Mouse (Mus musculus) lung, embryonic 15.5 days (tissue): Measurements from ENCODE around the gene Cxcr2. TPM values are rescaled to one million over a fixed set of nuclear protein-coding genes. Genes with fewer than 3 reads are reported as not detected.
A peak's percentile ranks its signal among the peaks of the same experiment; 100 is the strongest.

Experiments used
- ATAC-seq: fragments of 200-750 bp; cut with Nextera tagmentation; 2 replicates; pipeline ENCODE4 v1.8.0; 2017; ENCODE audit warnings: moderate number of reproducible peaks, borderline replicate concordance; ENCODE audit not compliant: low FRiP score, low TSS enrichment; ENCODE audit errors: extremely low read depth
- H3K27ac ChIP-seq: fragments of 300-500 bp; sonication (generic); 2 replicates; pipeline ENCODE4 v1.5.1; 2015; ENCODE audit warnings: moderate library complexity, mild to moderate bottlenecking, inconsistent platforms
- H3K27me3 ChIP-seq: fragments of 300-500 bp; sonication (generic); 2 replicates; pipeline ENCODE4 v1.6.1; 2015; ENCODE audit warnings: inconsistent platforms
- H3K36me3 ChIP-seq: fragments of 300-500 bp; sonication (generic); 2 replicates; pipeline ENCODE4 v1.6.1; 2015; ENCODE audit warnings: inconsistent platforms
- H3K4me1 ChIP-seq: fragments of 300-500 bp; sonication (generic); 2 replicates; pipeline ENCODE4 v1.6.1; 2015; ENCODE audit warnings: inconsistent platforms
- H3K4me2 ChIP-seq: fragments of 300-500 bp; sonication (generic); 2 replicates; pipeline ENCODE4 v1.6.1; 2015; ENCODE audit warnings: inconsistent platforms, mild to moderate bottlenecking, moderate library complexity
- H3K4me3 ChIP-seq: fragments of 300-500 bp; sonication (generic); 2 replicates; pipeline ENCODE4 v1.5.1; 2015; ENCODE audit warnings: mild to moderate bottlenecking, inconsistent platforms
- H3K9ac ChIP-seq: fragments of 300-500 bp; sonication (generic); 2 replicates; pipeline ENCODE4 v1.6.1; 2015; ENCODE audit warnings: inconsistent platforms
- H3K9me3 ChIP-seq: fragments of 300-500 bp; sonication (generic); 2 replicates; pipeline ENCODE4 v1.6.1; 2016; ENCODE audit warnings: inconsistent platforms
- WGBS: fragments of 180-500 bp; shearing (Covaris S2); methylation state at CpG from one replicate; pipeline ENCODE4 v1.1.7; 2015; 5-methylcytosine and 5-hydroxymethylcytosine counted together
- polyA plus RNA-seq: library from polyadenylated mRNA; unstranded; fragments of >200 nt; fragmentation: Nextera tagmentation; extraction: Ambion mirVana; gene quantifications from 2 replicates; pipeline ENCODE4 v1.2.1, GENCODE M21; 2015

Gene Cxcr2
- polyA plus RNA-seq, 1 experiment from 2014 or later, result 0.12 TPM

DNA sequence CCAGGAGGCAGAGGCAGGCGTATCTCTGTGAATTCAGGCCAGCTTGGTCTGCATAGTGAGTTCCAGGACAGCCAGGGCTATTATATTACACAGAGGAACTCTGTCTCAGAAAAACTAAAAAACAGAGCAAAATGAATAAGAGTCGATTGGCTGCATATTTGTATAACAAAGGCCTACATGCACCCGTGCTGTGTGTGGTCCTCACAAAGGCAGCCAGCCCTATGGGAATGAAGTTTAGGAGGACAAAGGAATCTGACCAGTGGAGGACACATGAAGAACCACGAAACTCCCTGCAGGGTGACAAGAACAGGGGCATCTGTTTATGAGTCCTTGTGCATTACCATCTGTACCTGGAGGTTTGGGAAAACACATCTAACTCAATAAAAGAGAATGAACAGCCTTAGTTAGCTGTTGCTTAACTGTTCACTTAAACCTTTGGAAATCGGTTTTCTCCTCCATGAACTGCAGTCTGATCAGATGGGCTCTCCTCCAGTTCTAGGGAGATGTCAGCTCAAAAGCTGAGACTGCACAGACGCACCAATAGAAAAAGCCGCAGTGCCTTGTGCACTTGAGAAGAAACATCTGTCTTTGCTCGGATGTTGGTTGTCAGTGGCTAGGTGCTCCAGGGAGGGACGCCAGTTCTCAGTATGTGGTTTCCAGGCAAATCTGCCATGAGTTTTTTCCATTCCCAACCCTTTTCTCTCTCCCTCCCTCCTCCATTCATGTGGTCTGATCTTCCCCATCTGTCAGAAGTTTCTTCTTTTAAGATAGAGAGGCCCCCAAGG, 26.0 kb downstream of the Cxcr2 start:
- H3K27ac ChIP-seq, result peak overlapping the region; percentile 79
- H3K9ac ChIP-seq, result no peak overlapping the region
- H3K4me1 ChIP-seq, result peaks cover 17% of the 10 kb centered on the region; the same call in 1 of the 2 replicates
- 46% methylated on average over 9 of the region's 9 CpGs for WGBS
- no peaks in the 10 kb centered on the region for H3K9me3 ChIP-seq
- no peak overlapping the region for H3K4me3 ChIP-seq
- peak; percentile 94 for ATAC-seq
- H3K4me2 ChIP-seq, result no peak overlapping the region
- no peaks in the 10 kb centered on the region for H3K36me3 ChIP-seq
- H3K27me3 ChIP-seq, result no peaks in the 10 kb centered on the region

DNA sequence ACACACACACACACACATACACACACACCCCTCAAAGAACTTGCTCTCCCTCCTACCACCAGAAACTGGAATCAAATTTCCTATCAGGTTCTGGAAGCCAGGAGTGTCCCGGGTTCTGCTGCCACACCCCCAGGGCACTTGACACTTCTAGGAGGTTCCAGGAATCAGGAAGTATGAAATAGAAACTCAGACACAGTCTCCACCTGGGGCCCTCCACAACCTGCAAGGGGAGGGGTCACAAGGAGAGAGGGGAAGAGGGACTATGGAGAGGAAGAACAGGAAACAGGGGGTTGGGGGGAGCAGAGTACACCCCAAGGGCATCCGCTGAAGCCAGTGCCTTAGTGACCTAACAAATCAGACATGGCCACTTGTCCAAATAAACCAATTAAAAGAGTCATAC, 27.7 kb downstream of the Cxcr2 start:
- Histone ChIP-seq H3K27me3 (no peaks in the 10 kb centered on the region), H3K4me1 (peaks cover 12% of the 10 kb centered on the region; the same call in 1 of the 2 replicates), H3K36me3 (no peaks in the 10 kb centered on the region), H3K27ac (no peak overlapping the region), H3K4me3 (no peak overlapping the region), H3K4me2 (no peak overlapping the region), H3K9me3 (no peaks in the 10 kb centered on the region), H3K9ac (no peak overlapping the region)
- 42% methylated on average over 2 of the region's 2 CpGs for WGBS
- ATAC-seq, result no peak

DNA sequence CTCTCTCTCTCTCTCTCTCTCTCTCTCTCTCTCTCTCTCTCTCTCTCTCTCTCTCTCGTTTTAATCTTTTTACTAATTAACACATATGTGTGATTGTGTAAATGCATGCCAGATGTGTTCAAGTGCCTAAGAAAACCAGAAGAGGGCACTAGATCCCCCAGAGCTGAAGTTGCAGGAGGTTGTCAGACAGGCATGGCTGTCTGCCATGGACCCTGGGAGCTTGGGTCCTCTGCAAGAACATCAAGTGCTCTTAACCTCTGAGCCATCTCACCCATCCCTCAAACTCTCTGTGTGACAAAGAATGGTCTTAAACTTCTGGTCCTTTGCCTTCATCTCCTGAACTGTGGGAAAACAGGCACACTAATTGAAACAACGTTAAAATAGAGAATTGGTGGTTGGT, 29.2 kb downstream of the Cxcr2 start:
- no peak overlapping the region for H3K4me3 ChIP-seq
- H3K27me3 ChIP-seq, result no peaks in the 10 kb centered on the region
- ATAC-seq, result no peak
- no peaks in the 10 kb centered on the region for H3K36me3 ChIP-seq
- no peak overlapping the region for H3K9ac ChIP-seq
- H3K27ac ChIP-seq, result no peak overlapping the region
- H3K4me2 ChIP-seq, result no peak overlapping the region
- WGBS, result 61% methylated on average over 2 of the region's 2 CpGs
- H3K4me1 ChIP-seq, result peaks cover 12% of the 10 kb centered on the region; the same call in 1 of the 2 replicates
- no peaks in the 10 kb centered on the region for H3K9me3 ChIP-seq

DNA sequence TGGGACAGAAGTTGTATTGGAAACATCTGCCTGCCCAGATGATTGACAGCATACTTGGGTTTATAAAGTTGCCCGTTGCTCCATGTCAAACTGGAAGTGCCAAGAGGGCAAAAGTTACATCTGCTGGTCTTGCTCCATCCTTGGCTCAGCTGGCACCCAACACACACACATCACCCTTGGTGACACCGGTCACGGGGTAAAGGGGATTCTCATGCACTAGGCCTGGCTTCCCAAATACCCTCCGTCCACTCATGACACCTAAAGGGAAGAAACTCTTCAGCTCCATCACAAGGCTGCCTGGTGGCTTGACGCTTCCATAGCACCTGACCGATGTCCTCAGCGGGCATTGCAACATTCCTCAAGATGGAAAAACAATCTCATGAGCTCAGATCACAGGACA, 36.7 kb downstream of the Cxcr2 start:
- Histone ChIP-seq H3K9ac (no peak overlapping the region), H3K36me3 (no peaks in the 10 kb centered on the region), H3K27ac (no peak overlapping the region), H3K27me3 (no peaks in the 10 kb centered on the region), H3K4me1 (no peaks in the 10 kb centered on the region), H3K4me2 (no peak overlapping the region), H3K9me3 (no peaks in the 10 kb centered on the region), H3K4me3 (no peak overlapping the region)
- 86% methylated on average over 7 of the region's 7 CpGs for WGBS
- ATAC-seq, result no peak

DNA sequence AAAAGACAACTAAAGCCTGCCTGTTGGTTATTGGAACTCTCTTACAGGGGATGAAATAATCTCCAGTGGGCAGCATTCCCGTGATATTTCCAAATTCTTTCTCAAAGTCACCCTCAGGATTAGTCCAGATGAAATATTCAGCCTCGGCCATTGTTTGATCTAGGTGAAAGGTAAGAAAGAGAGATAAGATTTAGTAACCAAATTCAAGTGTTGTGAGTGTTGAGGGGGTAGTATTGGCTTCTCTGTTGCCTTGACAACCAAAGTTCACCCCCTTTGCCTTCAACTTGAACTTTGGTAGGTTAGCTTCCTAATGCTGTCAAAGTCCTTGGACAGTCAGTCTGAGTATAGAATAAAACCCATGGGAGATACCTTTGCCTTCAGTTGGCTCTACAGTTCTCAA, 38.9 kb downstream of the Cxcr2 start:
- H3K27me3 ChIP-seq, result no peaks in the 10 kb centered on the region
- H3K4me3 ChIP-seq, result no peak overlapping the region
- WGBS, result 63% methylated on average over 2 of the region's 2 CpGs
- no peaks in the 10 kb centered on the region for H3K9me3 ChIP-seq
- no peaks in the 10 kb centered on the region for H3K4me1 ChIP-seq
- no peaks in the 10 kb centered on the region for H3K36me3 ChIP-seq
- H3K27ac ChIP-seq, result no peak overlapping the region
- ATAC-seq, result no peak
- H3K4me2 ChIP-seq, result no peak overlapping the region
- no peak overlapping the region for H3K9ac ChIP-seq

DNA sequence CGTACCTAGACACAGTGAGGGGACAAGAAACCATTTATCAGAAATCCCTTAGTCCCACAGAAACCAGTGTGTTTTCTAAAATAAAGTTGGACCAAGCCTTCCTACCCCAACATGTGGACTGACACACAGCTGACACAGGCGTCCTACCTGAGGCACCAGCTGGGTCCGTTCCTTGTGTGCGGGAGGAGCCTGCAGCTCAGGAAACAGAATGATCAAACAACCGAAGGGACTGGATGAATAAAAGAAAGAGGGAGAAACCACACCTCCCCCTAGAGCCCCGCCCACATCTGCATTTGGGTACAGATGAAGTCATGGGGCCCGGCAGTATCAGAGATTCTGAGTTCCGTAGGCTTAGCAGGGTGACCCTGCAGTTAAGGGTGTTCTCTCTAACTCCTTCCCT, 40.7 kb downstream of the Cxcr2 start, which contains the start of gene Cxcr1:
TSS of gene Cxcr1 (minus strand) at position 187 of the 400 bp plus-strand sequence.
- no peak within 1 kb of the TSS for H3K27ac ChIP-seq
- no peaks in the 10 kb centered on the region for H3K36me3 ChIP-seq
- WGBS, result 68% methylated on average over 8 of the region's 8 CpGs
- peaks cover 6% of the 10 kb centered on the region; the same call in 1 of the 2 replicates for H3K4me1 ChIP-seq
- no peak for ATAC-seq
- no peak within 1 kb of the TSS for H3K4me3 ChIP-seq
- H3K4me2 ChIP-seq, result no peak within 1 kb of the TSS
- no peaks in the 10 kb centered on the region for H3K27me3 ChIP-seq
- H3K9me3 ChIP-seq, result no peaks in the 10 kb centered on the region
- no peak within 1 kb of the TSS for H3K9ac ChIP-seq

DNA sequence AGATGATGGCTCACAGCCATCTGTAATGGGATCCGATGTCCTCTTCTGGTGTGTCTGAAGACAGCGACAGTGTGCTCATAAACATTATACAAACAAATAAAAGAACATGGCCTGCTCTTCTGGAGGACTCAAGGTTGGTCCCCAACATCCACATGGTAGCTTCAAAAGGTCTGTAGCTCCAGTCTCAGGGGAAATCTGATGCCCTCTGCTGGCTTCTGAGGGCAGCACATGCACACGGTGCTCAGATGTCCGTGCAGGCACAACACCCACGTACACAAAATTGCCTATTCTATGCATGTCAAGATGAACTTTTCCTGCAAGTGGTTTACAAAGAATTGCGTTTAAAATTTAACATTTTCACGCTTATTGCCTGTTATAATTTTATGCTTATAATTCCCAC, 42.2 kb downstream of the Cxcr2 start:
- Histone ChIP-seq H3K4me1 (peaks cover 7% of the 10 kb centered on the region), H3K9ac (no peak overlapping the region), H3K36me3 (no peaks in the 10 kb centered on the region), H3K27me3 (no peaks in the 10 kb centered on the region), H3K27ac (no peak overlapping the region), H3K4me3 (no peak overlapping the region), H3K9me3 (no peaks in the 10 kb centered on the region), H3K4me2 (no peak overlapping the region)
- no peak for ATAC-seq
- WGBS, result 40% methylated on average over 7 of the region's 7 CpGs

DNA sequence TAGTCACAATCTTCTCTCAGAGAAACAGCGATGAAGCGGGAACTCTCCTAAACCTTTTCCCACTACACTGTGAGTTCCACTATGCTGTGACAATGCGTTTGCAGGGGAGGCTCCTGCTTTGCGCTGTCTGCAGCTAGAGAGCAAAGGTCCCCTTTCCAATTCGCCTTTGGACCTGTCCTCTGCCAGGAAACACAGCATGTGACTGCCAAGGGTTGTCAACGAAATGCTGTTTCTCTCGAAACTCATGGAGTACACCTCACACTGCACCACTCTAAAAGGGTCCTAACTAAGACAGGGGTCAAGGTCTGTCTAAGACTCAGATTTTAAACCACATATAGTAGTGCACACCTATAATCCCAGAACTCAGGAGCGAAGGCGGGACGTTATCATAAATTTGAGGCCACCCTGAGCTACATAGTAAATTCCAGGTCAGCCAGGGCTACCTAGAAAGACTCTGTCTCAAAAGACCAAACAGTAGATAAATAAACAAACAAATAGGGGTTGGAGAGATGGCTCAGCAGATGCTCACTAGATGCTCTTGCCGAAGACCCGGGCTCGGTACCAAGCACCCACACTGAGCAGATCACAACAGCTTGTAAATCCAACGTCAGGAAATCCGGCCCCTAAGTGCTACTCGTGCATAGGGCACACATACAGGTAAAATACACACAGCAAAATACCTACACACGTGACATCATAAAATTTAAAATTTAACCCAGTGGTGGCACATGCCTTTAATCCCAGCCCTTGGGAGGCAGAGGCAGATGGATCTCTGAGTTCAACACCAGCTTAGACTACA, 43.0 kb downstream of the Cxcr2 start:
- Histone ChIP-seq H3K27me3 (no peaks in the 10 kb centered on the region), H3K27ac (no peak overlapping the region), H3K9ac (no peak overlapping the region), H3K4me2 (no peak overlapping the region), H3K4me1 (peaks cover 9% of the 10 kb centered on the region), H3K4me3 (no peak overlapping the region), H3K9me3 (no peaks in the 10 kb centered on the region), H3K36me3 (no peaks in the 10 kb centered on the region)
- ATAC-seq, result no peak
- 69% methylated on average over 17 of the region's 17 CpGs for WGBS

DNA sequence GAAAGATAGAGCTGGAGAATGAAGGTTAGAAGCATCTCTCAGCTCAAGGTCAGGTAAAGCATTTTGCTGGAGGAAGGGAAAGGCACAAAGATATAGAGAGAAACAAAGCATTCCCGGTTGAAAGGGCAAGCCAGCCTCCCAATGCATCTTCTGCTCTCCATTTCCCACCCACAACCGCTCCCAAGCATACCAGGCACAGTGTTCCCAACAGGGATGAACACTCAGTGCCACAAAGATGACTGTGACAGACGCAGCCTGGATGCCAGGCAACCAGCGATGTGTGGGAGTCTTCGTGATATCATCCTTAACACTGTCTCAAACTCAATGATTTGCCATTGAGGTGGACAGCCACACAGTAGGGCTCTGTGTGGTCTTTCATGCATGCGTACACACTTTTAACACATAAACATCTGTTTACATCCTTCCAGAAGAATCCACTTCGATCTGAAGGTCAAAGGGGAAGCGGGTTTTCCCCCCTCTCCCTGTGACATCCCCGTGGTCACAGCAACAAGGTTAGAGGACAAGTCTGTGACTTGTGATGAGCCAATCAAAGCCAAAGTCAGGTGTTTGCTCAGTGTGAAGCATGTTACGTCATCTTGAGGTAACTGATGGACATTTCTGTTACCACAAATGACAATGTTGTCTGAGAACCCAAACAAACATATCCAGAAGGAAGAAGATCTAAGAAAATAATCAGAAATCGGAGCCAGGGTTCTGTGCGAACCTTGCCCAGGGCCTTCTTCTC, 44.1 kb downstream of the Cxcr2 start:
- WGBS, result 71% methylated on average over 12 of the region's 12 CpGs
- Histone ChIP-seq H3K4me2 (no peak overlapping the region), H3K9ac (no peak overlapping the region), H3K9me3 (no peaks in the 10 kb centered on the region), H3K4me3 (no peak overlapping the region), H3K27ac (no peak overlapping the region), H3K27me3 (no peaks in the 10 kb centered on the region), H3K36me3 (no peaks in the 10 kb centered on the region), H3K4me1 (peaks cover 9% of the 10 kb centered on the region)
- no peak for ATAC-seq

DNA sequence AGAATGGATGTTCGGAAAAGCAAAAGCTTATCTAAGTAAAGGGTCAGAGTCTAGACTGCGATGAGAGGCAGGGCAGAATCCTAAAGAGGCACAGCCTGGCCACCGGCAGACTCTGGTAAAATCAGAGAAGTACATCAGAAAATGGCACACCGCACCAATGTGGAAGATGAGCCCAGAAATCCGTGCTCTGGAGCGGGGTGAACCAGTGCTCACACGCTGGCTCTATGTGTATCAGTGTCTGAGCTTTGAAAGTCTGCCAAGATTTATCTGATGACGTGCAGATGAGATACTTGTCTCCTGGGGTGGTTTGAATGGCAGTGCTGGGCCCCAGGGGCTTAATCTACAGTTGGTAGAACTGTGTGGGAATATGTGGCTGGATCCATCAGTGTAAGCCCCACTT, 45.3 kb downstream of the Cxcr2 start:
- Histone ChIP-seq H3K4me1 (peaks cover 9% of the 10 kb centered on the region), H3K27ac (no peak overlapping the region), H3K4me2 (no peak overlapping the region), H3K9ac (no peak overlapping the region), H3K4me3 (no peak overlapping the region), H3K27me3 (no peaks in the 10 kb centered on the region), H3K9me3 (no peaks in the 10 kb centered on the region), H3K36me3 (no peaks in the 10 kb centered on the region)
- ATAC-seq, result 0 out of 2 replicates have a peak, but pooled peaks have one; percentile 40
- 48% methylated on average over 8 of the region's 8 CpGs for WGBS

DNA sequence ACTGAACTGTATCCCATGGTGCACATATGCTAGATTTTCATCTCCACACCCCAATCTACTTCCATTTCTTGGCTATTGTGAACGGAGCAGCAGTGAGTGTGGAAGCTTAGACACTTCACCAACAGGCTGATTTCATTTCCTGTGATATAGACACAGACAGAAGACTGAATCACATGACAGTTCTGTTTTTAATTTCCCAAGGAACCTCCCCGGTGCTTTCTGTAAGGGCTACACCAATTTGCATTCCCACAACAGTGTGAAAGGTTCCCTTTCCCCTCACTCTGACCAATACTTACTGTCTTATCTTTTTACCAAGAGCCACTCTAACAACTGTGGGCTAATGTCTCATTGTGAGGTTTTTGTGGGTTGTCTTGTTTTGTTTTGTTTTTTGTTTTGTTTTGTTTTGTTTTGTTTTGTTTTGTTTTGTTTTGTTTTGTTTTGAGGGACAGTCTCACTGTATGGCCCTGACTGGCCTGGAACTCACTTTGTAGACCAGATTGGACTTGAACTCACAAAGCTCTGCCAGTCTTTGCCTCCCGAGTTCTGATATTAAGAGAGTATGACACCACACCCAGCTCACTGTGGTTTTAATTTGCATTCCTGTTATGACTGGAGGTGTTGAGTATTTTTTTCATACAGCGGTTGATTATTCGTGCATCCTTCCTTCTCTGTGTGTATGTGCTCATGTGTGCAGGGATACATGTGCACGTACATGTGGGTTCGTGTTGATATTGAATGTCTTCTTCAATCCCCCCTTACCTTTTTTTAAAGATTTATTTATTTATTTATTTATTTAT, 47.5 kb downstream of the Cxcr2 start:
- ATAC-seq, result no peak
- 79% methylated on average over 7 of the region's 7 CpGs for WGBS
- H3K4me2 ChIP-seq, result no peak overlapping the region
- no peaks in the 10 kb centered on the region for H3K9me3 ChIP-seq
- no peak overlapping the region for H3K4me3 ChIP-seq
- no peaks in the 10 kb centered on the region for H3K27me3 ChIP-seq
- no peak overlapping the region for H3K9ac ChIP-seq
- H3K36me3 ChIP-seq, result no peaks in the 10 kb centered on the region
- no peak overlapping the region for H3K27ac ChIP-seq
- peaks cover 9% of the 10 kb centered on the region for H3K4me1 ChIP-seq
